Mouse (Mus musculus): Measurements from ENCODE around the gene Doc2g. TPM values are rescaled to one million over a fixed set of nuclear protein-coding genes. Genes with fewer than 3 reads are reported as not detected.

The Doc2g gene
- polyA plus RNA-seq, 1 experiment, result 5.5 TPM

- DNase-seq (ENCODE audit: low read depth), result no peak
Observed at GRCm38 (mm10) chr19:3990804-3991203, 12.3 kb upstream of the Doc2g start.

- DNase-seq (ENCODE audit: low read depth), result no peak
Observed at GRCm38 (mm10) chr19:3991562-3991961, 11.6 kb upstream of the Doc2g start.

GRCm38 (mm10) chr19:3991966-3992365 is 11.1 kb upstream of the Doc2g start:
- DNase-seq (ENCODE audit: low read depth), result no peak

GRCm38 (mm10) chr19:3992416-3992815 is 10.7 kb upstream of the Doc2g start, which contains the start of gene Tbx10:
Gene Tbx10 (plus strand): TSS chr19:3992752.
- DNase-seq (ENCODE audit: low read depth), result no peak

GRCm38 (mm10) chr19:3994932-3995331 is 8.2 kb upstream of the Doc2g start:
- DNase-seq (ENCODE audit: low read depth), result no peak

GRCm38 (mm10) chr19:3995505-3995904 is 7.6 kb upstream of the Doc2g start:
- no peak for DNase-seq (ENCODE audit: low read depth)

- DNase-seq (ENCODE audit: low read depth), result no peak
Observed at GRCm38 (mm10) chr19:3996106-3996505, 7.0 kb upstream of the Doc2g start.

- DNase-seq (ENCODE audit: low read depth), result no peak
Observed at GRCm38 (mm10) chr19:3996747-3997146, 6.4 kb upstream of the Doc2g start.

GRCm38 (mm10) chr19:3997231-3997630 is 5.9 kb upstream of the Doc2g start:
- no peak for DNase-seq (ENCODE audit: low read depth)

GRCm38 (mm10) chr19:3998335-3998734 is 4.8 kb upstream of the Doc2g start:
- DNase-seq (ENCODE audit: low read depth), result no peak

- no peak for DNase-seq (ENCODE audit: low read depth)
Observed at GRCm38 (mm10) chr19:3999121-3999730, 3.9 kb upstream of the Doc2g start.

GRCm38 (mm10) chr19:4000119-4000900 is 2.8 kb upstream of the Doc2g start, which contains the start of the genes Nudt8 and Gm49405:
Gene Nudt8 (plus strand): TSS chr19:4000580.
Gene Gm49405 (plus strand): TSS chr19:4000626.
- peak; percentile 75 for DNase-seq (ENCODE audit: low read depth)

- DNase-seq (ENCODE audit: low read depth), result no peak
Observed at GRCm38 (mm10) chr19:4000949-4001525, 2.1 kb upstream of the Doc2g start.

GRCm38 (mm10) chr19:4001752-4002151 is 1.4 kb upstream of the Doc2g start:
- DNase-seq (ENCODE audit: low read depth), result no peak

GRCm38 (mm10) chr19:4003641-4004040 is 528 bp downstream of the Doc2g start:
- DNase-seq (ENCODE audit: low read depth), result no peak

GRCm38 (mm10) chr19:4004331-4004730 is 1.2 kb downstream of the Doc2g start:
- DNase-seq (ENCODE audit: low read depth), result no peak

- no peak for DNase-seq (ENCODE audit: low read depth)
Observed at GRCm38 (mm10) chr19:4005091-4005490, 2.0 kb downstream of the Doc2g start.

GRCm38 (mm10) chr19:4005971-4006370 is 2.9 kb downstream of the Doc2g start:
- DNase-seq (ENCODE audit: low read depth), result no peak

- DNase-seq (ENCODE audit: low read depth), result no peak
Observed at GRCm38 (mm10) chr19:4011086-4011485, 8.0 kb downstream of the Doc2g start.

GRCm38 (mm10) chr19:4012432-4013022 is 9.4 kb downstream of the Doc2g start, which contains the start of gene Ndufv1:
Gene Ndufv1 (minus strand): TSS chr19:4012806.
- peak; percentile 87 for DNase-seq (ENCODE audit: low read depth)

- DNase-seq (ENCODE audit: low read depth), result no peak
Observed at GRCm38 (mm10) chr19:4013066-4013465, 10.0 kb downstream of the Doc2g start.

- no peak for DNase-seq (ENCODE audit: low read depth)
Observed at GRCm38 (mm10) chr19:4014802-4015201, 11.7 kb downstream of the Doc2g start.
